Mouse (Mus musculus) right cerebral cortex, adult 2 months (tissue): ENCODE measurements around the gene Kcna6.

Experiments used
- DNase-seq, 2 experiments: peaks; one replicate each; pipeline ENCODE4 v3.0.0; 2021 to 2022; ENCODE audit warnings: low spot score in 2 of 2

The Kcna6 gene

DNA sequence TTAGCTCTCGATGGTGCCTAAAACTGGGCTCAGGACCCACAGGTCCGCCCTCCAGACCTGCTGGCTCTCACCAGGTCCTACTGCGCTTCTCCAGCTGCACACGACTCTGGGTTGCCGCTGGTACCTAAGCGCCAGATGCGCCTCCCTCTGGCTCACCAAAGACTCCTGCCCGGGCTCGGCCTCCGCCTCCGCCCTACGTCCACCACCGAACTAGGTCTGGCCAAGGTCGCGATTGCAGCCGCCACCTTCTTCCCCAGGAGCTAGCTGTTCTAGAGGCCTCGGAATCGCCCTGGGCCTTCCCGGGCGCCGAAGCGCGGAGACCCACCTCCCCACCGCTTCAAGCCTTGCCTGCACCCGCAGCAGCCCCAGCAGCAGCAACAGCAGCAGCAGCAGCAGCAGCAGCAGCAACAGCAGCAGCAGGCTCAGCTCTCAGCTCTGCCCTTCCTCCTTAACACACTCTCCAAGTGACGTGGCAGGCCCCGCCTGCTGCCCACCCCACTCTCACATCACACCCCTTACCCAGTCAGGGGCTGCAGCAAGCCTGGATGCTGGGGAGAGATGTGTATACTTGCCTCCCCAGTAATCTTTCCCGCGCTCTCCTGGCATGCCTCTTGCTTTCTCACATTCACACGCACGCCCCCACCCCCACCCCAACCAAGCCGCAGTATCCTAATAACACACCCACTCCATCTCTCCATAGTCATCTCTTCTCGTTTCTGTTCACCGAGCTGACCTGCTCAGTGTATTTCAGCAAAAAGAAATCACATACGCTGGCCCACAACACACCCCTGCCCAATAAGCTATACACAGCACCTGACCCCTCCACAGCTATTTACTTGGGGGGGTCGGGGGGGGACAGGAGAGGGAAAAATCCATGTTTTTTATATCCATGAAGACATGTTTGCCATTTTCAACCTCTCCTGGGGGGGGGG, at the start of gene Kcna6:
TSS of gene Kcna6 (minus strand) at position 464 of the 932 bp plus-strand sequence.
- peak; percentile 41 to 50 for DNase-seq

DNA sequence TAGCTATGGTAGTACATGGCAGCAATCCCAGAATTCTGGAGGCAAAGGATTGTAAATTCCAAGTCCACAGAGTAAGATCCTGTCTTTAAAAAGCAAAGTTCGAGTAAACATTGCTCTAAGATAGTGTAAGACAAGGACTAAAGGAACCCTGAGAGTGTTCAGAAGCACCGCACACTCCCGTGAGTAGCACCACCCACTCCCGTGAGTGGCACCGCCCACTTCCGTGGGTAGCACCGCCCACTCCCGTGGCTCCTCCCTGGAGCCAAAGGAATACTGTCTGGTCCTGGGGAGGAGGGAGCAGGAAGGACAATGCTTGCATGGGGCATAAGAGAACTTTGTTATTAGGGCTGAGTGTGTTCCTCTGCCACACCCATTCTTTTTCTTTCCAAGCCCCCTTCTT, 48.4 kb upstream of the Kcna6 start:
- no peak for DNase-seq

DNA sequence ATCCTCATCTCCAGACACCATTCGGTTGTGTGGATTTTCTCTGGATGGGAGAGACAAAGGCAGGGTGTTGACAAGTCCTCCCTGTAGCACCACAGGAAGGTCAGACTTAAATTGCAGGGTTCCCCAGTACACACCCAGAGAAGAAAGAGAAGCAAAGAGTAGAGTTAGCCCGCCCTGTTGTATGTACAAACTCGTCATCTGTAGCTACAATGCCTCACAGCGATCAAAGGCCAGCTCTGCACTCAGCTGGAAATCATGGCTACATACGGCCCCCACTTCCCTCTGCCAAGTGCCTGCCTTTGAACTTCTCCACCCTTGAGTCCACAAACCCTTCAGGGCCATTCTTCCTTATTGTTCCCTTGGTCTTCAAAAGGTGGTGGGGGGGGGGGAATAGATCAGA, 43.7 kb upstream of the Kcna6 start:
- DNase-seq: no peak

DNA sequence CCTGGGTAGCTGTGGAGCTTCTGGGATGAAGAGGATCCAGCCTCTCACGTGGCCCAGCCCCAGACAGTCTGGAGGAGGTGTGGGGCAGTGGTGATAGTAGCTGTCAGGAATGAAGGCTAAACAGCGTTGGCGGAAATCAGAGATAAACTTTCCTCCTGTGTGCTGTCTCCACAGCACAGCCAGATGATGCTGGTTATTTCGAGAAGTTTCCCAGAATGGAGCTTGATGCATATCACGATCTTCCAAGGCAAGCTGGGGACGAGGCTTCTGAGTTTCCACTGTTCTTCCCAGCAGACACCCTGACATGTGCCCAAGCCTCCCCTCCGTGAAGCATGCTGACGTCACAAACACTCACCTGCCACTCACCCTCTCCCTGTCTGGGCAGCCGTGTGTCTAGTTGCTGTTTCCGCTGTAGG, 43.2 kb upstream of the Kcna6 start:
- DNase-seq: peak; percentile 64 to 74

DNA sequence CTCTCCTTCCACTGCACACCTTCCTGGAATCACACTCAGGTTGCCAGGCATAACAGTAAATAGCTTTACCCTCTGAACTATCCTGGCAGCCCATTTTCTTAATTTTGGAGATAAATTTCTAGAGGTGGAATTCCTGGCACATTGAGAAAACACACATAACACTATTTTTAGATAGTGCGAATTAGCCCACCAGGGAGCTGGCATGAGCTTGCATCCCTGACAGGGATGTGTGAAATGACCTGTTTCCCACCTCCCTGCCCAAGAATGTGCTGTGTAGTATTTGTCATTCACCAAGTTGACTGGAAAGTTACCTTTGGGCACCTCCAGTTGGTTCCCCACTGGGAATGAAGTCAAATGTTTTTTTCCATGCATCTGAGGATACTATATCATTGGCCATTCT, 42.6 kb upstream of the Kcna6 start:
- no peak for DNase-seq

DNA sequence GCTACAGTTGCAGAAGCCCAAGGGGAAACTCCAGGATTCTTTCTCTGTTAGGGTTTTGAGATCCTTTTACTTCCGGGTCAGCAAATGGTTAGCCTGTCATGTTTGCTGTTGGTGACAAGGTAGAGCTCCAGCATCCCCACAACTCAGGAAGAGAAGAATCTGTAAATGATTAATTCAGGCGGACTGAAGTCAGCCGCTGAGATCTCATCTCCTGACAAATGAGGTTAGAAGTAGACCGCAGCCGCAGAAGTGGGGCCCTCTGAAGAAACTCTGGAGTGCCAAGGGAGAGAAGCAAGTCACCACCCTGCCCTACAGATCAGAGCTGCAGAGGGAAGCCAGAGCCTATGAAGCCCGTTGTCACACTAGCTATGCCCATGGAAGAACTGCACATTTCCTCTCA, 37.4 kb upstream of the Kcna6 start:
- no peak for DNase-seq

DNA sequence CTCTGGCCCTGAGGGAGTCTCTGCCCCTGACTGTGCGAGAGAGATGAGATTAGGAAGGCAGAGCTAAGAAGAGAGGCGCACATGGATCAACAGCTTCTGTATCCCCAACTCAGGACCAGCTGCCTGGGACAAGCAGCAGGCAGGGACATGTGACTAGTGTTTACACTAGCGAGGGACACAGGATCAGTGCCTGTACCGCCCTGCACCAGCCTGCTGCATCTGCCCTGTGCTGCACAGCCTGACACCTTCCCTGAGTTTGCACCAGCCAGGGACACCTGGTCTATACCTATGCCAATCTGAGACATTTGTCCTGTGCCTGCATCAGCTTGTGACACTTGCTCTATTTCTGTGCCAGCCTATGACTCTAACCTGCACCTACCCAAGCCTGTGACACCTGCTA, 33.4 kb upstream of the Kcna6 start:
- no peak for DNase-seq

DNA sequence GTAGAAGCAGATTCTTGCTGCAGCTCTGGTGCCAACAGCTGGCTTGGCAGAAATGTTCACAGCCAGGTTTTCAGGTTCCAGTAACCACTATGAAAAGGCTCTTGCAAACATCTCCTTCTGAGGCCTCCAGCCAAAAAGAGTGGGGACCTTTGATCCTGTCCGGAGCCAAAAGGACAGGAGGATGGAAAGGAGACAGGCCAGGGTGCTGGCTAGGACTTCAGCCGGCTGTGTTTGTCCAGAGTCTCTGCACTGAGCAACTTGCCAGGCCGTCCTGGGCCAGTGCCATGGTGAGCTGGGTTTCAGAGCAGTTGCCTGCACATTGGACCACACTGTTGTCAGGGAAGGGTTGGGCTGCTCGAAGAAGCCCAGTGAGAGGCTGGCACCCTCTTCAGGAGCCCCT, 31.9 kb upstream of the Kcna6 start:
- DNase-seq: peak in 1 of 2 experiments; percentile 63

DNA sequence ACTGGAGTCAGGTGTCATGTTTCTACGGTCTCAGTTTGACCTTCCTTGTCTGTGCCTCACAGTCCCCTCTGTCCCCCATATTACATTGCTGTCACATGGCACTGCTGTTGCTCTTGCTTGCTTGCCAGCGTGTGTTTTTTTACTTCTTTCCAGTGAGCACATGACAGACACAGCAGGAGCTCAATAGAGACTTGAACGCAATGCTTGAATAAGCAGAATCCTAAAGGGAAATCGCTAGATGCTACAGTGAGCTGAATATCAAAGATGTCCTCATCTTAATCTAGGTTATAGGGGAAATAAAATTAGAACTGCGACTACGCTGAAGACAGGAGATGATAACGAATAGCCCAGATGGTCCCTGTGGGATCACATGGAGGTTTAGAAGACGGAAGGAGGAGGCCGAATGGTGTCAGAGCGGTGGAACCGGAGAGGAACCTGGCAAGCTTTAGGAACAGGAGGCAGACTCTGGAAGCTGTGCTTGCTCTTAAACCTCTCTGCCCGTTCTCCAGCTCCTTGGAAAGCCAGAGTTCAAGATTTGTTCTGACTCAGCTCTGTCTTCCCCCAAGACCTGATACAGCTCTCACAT, 29.8 kb upstream of the Kcna6 start:
- no peak for DNase-seq

DNA sequence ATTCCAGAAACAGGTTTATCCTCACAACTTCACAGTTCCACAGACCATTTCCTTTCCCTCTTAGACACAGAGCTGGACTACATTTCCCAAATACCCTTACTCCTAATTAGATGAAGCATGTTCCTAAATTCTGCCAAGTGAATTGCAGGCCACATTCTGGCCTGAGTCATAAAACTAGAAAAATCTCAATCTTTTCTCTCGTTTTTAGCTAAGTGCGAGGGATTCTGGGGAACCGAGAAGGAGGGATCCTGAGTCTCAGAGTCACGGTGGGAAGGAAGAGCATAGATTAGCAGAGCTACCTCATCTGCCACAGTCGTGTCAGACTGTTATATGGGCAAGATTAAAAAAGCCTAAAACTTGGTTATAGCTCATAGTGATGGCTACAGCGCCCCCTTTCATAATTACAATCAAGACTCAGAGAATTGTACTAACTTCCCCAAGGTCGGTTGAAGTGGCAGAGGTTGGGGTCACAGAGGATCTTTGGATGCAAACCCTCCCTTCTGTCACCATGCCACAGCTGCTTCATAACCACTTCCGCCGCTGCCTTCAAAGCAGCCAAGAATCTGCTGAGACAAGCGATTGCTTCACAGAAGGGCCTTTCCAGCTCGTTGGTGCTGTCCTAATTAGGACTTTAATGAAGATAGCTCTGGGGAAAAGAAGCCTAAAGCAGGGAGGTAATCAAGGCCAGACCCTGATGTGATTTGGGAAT, 28.6 kb upstream of the Kcna6 start:
- no peak for DNase-seq

DNA sequence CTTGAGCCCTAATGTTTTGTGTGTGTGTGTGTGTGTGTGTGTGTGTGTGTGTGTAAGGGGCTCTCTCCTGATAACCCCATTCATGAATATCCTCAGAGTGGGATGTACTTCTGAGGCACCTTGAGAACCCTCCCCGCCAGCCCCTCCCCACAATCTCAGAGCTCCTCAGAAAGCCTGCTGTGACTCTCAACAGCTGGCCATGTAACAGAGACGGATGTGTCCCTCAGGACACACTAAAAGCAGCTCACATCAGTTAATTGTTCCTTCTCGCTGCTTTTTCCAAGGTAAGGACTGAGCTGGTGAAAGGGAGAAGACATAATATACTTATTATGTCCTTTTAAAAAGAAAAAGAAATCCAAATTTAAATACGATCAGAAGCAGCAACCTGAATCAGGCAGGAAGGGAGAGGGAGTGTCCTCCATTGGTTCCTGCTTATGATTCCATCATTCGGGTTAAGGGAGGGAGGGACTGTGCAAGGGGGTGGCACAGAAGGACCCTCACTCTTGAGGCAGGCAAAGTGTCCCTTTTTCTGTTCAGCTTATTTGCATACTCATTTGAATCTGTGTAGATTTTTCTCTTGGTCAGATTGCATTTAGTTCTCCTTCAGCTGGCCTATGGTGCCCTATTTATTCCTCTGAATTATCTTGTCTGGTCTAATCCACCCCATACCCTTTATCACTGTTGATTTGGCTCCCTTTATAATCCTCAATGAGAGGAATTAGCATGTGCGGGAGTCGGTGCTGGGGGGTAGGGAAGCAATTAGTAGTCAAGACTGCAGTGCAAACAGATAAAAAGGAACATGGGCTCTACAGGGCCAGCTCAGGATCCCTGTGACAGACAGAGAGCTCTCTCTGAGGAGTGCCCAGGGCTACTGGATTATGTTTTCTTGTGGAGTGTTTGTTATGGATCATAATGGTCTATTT, 27.4 kb upstream of the Kcna6 start:
- no peak for DNase-seq

DNA sequence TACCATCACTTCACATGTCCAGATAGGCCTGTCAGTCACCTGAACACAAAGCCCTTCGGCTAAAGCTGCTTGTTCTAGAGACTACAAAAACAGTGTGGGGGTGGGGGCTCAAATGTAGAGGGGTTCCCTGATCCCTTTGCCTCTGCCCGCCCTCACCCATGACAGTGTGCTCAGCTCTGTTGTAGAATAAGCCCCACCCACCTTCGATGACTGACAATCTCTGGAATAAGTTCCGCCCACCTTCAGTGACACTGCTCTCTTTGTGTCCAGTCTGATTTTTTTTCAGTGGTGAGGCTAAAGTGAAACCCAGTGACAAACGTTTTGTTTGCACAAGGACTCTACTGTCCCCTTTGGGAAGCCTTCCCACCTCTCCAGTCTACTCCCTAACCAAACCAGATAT, 26.1 kb upstream of the Kcna6 start:
- no peak for DNase-seq

DNA sequence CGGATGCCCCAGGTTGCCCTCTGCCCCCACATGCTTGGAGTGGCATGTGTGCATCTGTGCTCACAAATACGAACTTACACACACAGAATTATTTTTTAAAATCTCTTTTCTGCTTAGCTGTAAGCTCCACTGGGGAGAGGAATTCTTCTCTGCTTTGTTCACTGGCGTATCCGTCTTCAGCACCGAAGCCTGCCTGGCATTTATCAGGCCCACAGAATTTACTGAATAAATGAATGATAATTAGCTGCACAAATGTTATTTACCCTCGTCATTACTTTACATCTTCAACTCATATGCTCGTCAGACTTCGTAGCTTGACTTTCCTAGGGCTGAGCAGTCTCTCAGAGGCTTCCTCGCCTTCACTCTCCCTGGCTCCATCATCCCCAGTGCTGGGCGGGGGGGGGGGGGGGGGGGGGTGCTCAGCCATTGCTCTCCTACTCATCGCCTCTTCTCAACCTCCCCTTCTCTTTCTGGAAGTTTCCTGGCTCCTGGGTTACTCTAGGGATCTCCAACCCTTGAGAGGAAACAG, 24.2 kb upstream of the Kcna6 start:
- DNase-seq: no peak

DNA sequence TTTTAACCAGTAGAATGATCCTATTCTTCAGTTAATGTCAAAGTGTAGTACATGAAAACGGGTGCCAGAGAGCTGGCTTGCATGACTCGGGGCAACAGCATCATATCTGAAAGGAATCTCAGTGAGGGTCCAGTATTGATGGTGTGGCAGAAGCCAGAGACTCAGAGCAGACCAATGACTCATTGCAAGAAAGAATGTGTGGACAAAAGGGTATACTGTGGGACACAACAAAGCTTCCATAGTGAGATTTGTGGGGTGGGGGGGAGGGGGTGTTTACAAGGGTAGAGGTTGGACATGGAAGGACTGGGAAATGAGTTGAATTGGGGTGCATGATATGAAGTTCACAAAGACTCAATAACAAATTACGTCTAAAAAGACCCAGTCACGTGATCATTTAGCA, 20.9 kb upstream of the Kcna6 start:
- no peak for DNase-seq

DNA sequence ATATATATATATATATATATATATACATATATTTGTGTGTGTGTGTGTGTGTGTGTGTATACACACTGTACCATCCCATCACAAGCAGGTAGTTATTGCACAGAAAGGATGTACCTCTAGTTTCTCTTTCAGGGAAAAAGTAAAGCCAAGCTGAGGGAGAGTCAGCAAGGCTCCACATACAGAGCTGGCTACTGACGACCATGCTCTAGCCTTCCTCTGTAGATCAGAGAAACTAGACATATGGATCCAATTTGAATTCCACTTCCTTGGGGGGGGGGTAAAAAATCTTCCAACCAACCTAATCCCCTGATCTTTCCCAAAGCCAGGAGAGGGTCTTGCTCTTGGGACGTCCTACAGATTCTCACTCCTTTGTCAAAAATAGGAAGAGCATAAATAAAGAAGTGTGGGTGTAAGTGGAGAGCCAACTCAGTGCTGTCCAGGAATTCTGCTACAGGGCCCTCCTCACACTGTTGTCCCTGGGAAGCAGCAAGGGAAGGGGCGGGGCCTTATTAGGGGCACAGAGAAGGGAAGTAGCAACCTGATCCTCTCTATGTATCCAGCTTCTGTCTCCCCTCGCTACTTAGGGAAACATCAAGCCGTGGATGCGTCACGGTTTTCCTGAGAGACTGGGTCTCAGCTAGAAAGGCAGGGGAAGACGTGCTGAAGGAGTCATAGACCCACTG, 15.4 kb upstream of the Kcna6 start:
- DNase-seq: no peak

DNA sequence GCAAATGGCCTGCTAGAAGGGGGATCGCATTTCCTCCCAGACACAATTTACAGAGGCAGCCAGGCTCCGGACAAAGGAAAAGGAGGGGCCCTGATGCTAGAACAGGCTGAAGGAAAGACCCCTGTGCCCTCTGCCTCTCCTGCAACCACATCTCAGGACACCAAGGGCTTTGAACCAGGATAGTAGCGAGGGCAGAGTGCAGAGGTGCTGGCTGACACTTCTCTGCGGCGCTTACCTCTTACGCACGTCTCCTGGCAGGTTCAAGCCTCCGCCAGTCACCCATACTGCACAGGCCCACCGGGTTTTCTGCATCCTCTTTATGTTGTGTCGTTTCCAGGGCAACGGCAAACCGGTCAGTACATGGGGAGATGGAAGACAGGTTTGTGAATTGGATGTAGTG, 12.0 kb upstream of the Kcna6 start:
- DNase-seq: no peak

DNA sequence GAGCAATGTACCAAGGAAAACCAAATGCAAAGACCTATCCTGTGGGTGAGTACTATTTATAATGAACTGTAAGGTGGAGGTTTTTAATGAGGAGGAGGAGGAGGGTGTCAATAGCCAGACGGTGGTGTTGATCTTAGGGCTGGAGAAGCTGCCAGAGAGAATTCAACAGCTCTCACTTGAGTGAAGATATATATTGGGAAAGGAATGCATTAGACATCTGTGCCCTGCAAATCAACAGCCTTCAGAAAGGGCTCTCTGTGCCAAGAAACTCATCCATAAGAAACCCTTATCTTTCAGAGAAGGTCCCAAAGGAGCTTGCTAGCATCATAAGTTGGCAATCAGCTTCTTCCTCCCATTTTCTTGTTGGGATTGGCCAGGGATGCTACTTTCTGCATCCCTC, 5.4 kb upstream of the Kcna6 start:
- no peak for DNase-seq

DNA sequence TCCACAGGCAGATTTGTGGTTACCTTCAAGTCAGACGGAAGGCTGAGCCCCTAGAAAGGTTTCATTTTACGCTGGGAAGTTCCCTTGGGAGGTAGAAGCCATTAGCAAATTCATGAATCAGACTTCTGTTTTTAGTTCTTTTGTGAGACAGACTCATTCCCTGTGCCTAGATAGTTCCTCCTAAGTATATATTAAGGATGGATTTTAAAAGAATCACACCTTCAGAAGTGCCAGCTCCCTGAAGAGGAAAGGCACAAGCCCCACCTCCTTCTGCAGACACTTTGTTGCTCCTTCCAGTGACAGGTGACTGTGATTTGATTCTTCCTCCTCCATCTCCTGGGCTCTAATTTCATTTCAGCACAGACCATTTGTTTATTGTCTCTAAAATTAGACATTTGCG, 2.1 kb upstream of the Kcna6 start:
- DNase-seq: no peak

DNA sequence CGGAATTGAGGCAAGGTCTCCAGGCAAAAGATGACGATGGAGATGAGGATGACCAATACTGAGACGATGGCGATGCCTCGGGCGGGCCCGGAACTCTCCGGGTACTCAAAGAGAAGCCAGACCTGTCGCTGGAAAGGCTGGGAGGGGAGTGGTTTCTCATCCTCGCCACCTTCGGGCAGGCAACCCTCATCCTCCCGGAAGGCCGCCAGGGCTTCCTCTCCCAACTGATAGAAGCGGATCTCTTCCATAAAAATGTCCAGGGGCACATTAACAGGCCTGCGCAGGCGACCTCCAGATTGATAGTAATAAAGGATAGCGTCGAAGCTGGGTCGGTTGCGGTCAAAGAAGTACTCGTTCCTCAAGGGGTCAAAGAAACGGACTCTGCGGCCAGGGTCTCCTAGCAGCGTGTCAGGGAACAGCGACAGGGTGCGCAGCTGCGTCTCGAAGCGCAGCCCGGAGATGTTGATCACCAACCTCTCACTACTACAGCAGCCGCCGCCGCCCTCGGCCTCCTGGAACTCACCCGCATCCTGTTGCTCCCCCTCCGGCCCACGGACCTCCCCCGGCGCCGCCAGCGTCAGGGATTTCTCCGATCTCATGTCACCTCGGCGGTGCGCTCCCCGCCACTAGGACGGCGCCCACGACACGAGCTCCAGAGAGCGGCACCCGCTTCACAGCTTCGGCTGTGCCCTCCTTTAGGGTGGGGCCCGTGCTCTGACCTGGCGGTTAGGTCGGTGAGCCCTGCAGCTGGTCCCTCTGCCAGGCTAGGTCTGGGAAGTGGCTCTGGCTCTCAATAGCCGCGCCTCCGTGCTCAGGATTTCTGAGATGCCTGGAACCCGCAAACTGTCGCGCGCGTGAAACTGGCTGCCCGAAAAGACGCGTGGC, 906 bp downstream of the Kcna6 start:
- DNase-seq: peak; percentile 67 to 70

DNA sequence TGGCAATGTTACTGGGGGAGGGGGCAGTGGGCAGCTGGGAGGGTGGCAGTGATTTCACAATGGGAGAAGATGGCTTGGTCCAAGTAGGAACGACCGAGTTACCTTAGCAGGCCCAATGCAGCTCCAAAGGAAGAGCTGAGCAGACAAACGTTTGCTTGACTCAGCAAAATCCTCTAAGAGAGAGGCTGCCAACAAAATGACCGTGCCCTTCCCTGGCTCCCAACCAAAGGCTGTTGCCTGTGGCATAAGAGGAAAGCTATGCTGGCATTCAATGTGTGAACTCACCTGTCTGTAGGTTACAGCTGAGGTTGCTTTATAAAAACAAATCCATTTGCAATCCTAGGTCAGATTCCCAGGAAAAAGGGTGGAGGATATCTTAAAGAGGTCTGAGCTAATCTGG, 3.5 kb downstream of the Kcna6 start:
- DNase-seq: no peak
